Mouse (Mus musculus) liver, embryonic 16.5 days (tissue): Measurements from ENCODE around the gene Slc7a4. TPM values are rescaled to one million over a fixed set of nuclear protein-coding genes. Genes with fewer than 3 reads are reported as not detected.

Source experiments
- ATAC-seq: fragments of 200-750 bp; cut with Nextera tagmentation; 2 replicates; pipeline ENCODE4 v1.8.0; 2017; ENCODE audit warnings: low read depth, mild to moderate bottlenecking, moderate number of reproducible peaks, moderate library complexity
- H3K27ac ChIP-seq: fragments of 300-500 bp; sonication (generic); 2 replicates; pipeline ENCODE4 v1.5.1; 2014; ENCODE audit warnings: mild to moderate bottlenecking, low read length
- H3K27me3 ChIP-seq: fragments of 300-500 bp; sonication (generic); 2 replicates; pipeline ENCODE4 v1.6.1; 2014; ENCODE audit warnings: low read depth, low read length, mixed read lengths; ENCODE audit not compliant: control insufficient read depth, insufficient read depth
- H3K36me3 ChIP-seq: fragments of 300-500 bp; sonication (generic); 2 replicates; pipeline ENCODE4 v1.6.1; 2014; ENCODE audit warnings: mild to moderate bottlenecking; ENCODE audit not compliant: control insufficient read depth, insufficient read depth
- H3K4me1 ChIP-seq: fragments of 300-500 bp; sonication (generic); 2 replicates; pipeline ENCODE4 v1.6.1; 2014; ENCODE audit warnings: low read depth, low read length, mixed read lengths; ENCODE audit not compliant: control insufficient read depth
- H3K4me2 ChIP-seq: fragments of 300-500 bp; sonication (generic); 2 replicates; pipeline ENCODE4 v1.6.1; 2014; ENCODE audit warnings: low read depth, low read length, mixed read lengths
- H3K4me3 ChIP-seq: fragments of 300-500 bp; sonication (generic); 2 replicates; pipeline ENCODE4 v1.5.1; 2014; ENCODE audit warnings: low read depth, mild to moderate bottlenecking, low read length
- H3K9ac ChIP-seq: fragments of 300-500 bp; sonication (generic); 2 replicates; pipeline ENCODE4 v1.6.1; 2014; ENCODE audit warnings: low read depth, low read length
- H3K9me3 ChIP-seq: fragments of 300-500 bp; sonication (generic); replicated peaks from 2 replicates; pipeline ENCODE4 v1.6.1; 2016; ENCODE audit warnings: low read length; ENCODE audit not compliant: control insufficient read depth
- WGBS: fragments of 180-500 bp; shearing (Covaris S2); extraction: QIAGEN DNeasy Blood & Tissue Kit; methylation state at CpG from one replicate; pipeline ENCODE4 v1.1.7; 2014; ENCODE audit not compliant: insufficient replicate concordance; 5-methylcytosine and 5-hydroxymethylcytosine counted together
- polyA plus RNA-seq: library from polyadenylated mRNA; unstranded; fragments of >200 nt; fragmentation: Nextera tagmentation; extraction: Ambion mirVana; gene quantifications from 2 replicates; pipeline ENCODE4 v1.2.1, GENCODE M21; 2015

Gene Slc7a4
- polyA plus RNA-seq: 2.9 and 3.5 TPM in 2 replicates

GRCm38 (mm10) chr16:17583064-17583463 lies at the start of gene Slc7a4:
Gene Slc7a4 (minus strand): TSS chr16:17583214.
- Histone ChIP-seq H3K4me1 (no peaks in the 10 kb centered on the region), H3K9ac (no peak within 1 kb of the TSS), H3K27ac (no peak within 1 kb of the TSS), H3K9me3 (no peaks in the 10 kb centered on the region), H3K4me2 (no peak within 1 kb of the TSS), H3K4me3 (no peak within 1 kb of the TSS), H3K36me3 (no peaks in the 10 kb centered on the region), H3K27me3 (no peaks in the 10 kb centered on the region)
- no peak for ATAC-seq
- whole genome bisulfite sequencing: 33% methylated on average over 8 of the region's 8 CpGs

- WGBS: 95% methylated on average over 2 of the region's 2 CpGs
- ATAC-seq: no peak
- Histone ChIP-seq H3K4me2 (no peak overlapping the region), H3K36me3 (peaks cover 29% of the 10 kb centered on the region), H3K9ac (no peak overlapping the region), H3K27ac (no peak overlapping the region), H3K4me3 (no peak overlapping the region), H3K27me3 (no peaks in the 10 kb centered on the region), H3K4me1 (peaks cover 23% of the 10 kb centered on the region), H3K9me3 (no peaks in the 10 kb centered on the region)
Observed at GRCm38 (mm10) chr16:17632580-17632979, 49.6 kb upstream of the Slc7a4 start.

GRCm38 (mm10) chr16:17626269-17626555 lies 43.2 kb upstream of the Slc7a4 start:
- Histone ChIP-seq H3K27me3 (no peaks in the 10 kb centered on the region), H3K4me1 (no peaks in the 10 kb centered on the region; the same call in 1 of the 2 replicates), H3K9ac (no peak overlapping the region), H3K27ac (no peak overlapping the region), H3K9me3 (no peaks in the 10 kb centered on the region), H3K4me3 (no peak overlapping the region), H3K36me3 (peaks cover 43% of the 10 kb centered on the region), H3K4me2 (no peak overlapping the region)
- WGBS: 89% methylated on average over 5 of the region's 5 CpGs
- ATAC-seq: no peak

DNA sequence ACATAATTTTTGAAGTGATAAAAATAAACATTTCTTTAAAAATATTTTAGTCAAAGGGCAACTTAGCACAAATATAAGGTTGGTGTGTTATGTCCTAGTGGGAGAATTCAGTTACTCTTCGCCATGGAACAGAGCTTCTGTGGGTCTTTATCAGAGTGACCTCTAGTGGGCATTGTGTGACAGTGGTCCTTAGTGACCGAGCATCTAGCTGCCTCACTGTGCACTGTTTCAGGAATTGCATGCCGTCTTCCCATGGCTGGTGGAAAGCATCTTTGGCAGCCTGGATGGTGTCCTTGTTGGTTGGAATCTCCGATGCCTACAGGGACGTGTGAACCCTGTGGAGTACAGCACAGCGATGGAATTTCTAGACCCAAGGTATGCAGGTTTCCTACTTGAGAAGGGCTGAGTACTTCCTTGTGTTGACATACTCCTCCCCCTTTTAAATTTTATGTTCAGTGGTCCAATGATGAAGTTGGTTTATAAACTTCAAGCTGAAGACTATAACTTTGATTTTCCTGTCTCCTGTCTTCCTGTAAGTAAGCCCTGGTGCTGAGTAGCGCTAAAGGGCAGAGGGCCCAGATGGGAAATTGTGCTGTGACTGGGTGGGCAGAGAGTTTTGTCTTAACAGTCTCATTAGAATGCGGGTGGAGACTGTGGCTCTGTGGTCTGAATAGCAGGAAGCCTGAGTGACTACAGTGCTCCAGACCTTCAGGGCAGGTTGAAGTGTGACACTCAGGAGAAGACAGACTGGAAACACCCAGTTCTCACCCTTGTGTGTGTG lies 42.7 kb upstream of the Slc7a4 start:
- Histone ChIP-seq H3K27me3 (no peaks in the 10 kb centered on the region), H3K4me2 (no peak overlapping the region), H3K4me1 (peaks cover under 1% of the 10 kb centered on the region), H3K36me3 (peaks cover 40% of the 10 kb centered on the region), H3K4me3 (no peak overlapping the region), H3K9me3 (no peaks in the 10 kb centered on the region), H3K27ac (no peak overlapping the region), H3K9ac (no peak overlapping the region)
- WGBS: 69% methylated on average over 8 of the region's 8 CpGs
- ATAC-seq: no peak

DNA sequence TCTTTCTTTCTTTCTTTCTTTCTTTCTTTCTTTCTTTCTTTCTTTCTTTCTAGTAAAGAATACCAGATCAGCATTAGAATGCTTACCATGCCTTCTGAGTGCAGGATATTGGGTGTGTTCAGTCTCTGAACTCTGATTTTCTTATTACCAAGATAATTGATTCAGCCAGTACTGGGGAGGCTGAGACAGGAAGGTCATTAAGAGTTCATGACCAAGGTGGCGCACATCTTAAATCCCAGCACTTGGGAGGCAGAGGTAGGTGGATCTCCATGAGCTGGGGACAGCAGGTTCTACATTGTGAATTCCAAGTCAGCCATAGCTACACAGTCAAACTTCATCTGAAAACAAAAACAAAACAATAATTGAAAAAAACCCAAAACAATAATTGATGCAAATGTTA lies 38.9 kb upstream of the Slc7a4 start:
- H3K27ac ChIP-seq: no peak overlapping the region
- peaks cover 20% of the 10 kb centered on the region for H3K4me1 ChIP-seq
- H3K27me3 ChIP-seq: no peaks in the 10 kb centered on the region
- H3K4me2 ChIP-seq: no peak overlapping the region
- H3K9ac ChIP-seq: no peak overlapping the region
- no peaks in the 10 kb centered on the region for H3K9me3 ChIP-seq
- H3K36me3 ChIP-seq: peaks cover 20% of the 10 kb centered on the region
- 77% methylated on average over 1 of the region's 1 CpGs for WGBS
- ATAC-seq: no peak
- H3K4me3 ChIP-seq: no peak overlapping the region

- Histone ChIP-seq H3K4me1 (peaks cover 20% of the 10 kb centered on the region), H3K27me3 (no peaks in the 10 kb centered on the region), H3K9ac (peak within 1 kb of the TSS; percentile 87), H3K4me2 (peak within 1 kb of the TSS; percentile 79), H3K4me3 (peak within 1 kb of the TSS; percentile 91), H3K36me3 (peaks cover 6% of the 10 kb centered on the region), H3K27ac (peak within 1 kb of the TSS; percentile 51), H3K9me3 (no peaks in the 10 kb centered on the region)
- WGBS: 2% methylated on average over 60 of the region's 60 CpGs
- ATAC-seq: peak; percentile 87
Observed at GRCm38 (mm10) chr16:17619198-17620105, 36.4 kb upstream of the Slc7a4 start, which contains the start of gene Smpd4. Gene Smpd4 (plus strand): TSS chr16:17619354.

DNA sequence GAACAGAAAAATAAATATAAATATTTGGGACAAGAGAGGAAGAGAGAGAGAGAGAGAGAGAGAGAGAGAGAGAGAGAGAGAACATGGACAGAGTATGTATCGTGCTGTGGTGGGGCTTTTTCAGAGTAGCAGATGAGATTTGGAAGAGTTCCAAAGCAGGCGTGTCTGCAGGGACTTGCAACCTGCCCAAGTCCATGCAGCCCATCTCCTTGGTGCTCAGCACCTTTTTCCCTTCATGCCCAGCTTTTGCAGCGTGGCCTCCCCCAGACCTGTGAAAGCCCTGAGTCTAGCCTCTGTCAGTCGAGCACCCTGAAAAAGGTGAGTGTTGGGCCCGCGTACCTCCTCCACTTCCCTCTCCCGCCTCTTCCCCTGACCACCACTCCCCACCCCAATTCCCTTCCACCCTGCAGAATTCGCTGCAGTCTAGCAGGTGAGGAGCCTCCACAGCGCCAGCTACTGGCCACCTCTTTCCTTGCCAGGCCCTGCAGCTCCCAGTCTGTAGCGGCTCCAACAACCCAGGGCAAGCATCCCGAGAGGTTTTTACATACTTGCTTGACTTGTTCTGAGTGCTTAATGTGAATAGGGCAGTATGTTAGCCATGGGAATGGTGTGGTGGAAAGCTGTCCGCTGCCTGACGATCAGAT lies 35.0 kb upstream of the Slc7a4 start:
- H3K4me3 ChIP-seq: no peak overlapping the region
- peak; percentile 43; the same call in 1 of the 2 replicates for ATAC-seq
- no peaks in the 10 kb centered on the region for H3K27me3 ChIP-seq
- no peaks in the 10 kb centered on the region for H3K9me3 ChIP-seq
- H3K9ac ChIP-seq: no peak overlapping the region
- WGBS: 17% methylated on average over 13 of the region's 13 CpGs
- peaks cover 20% of the 10 kb centered on the region for H3K4me1 ChIP-seq
- no peak overlapping the region for H3K27ac ChIP-seq
- no peaks in the 10 kb centered on the region; the same call in 1 of the 2 replicates for H3K36me3 ChIP-seq
- H3K4me2 ChIP-seq: peak overlapping the region; percentile 31; the same call in 1 of the 2 replicates

GRCm38 (mm10) chr16:17616212-17616611 lies 33.2 kb upstream of the Slc7a4 start:
- no peak overlapping the region for H3K9ac ChIP-seq
- H3K27me3 ChIP-seq: no peaks in the 10 kb centered on the region
- WGBS: 47% methylated on average over 5 of the region's 5 CpGs
- H3K4me3 ChIP-seq: no peak overlapping the region
- peaks cover 20% of the 10 kb centered on the region for H3K4me1 ChIP-seq
- no peak overlapping the region for H3K27ac ChIP-seq
- no peaks in the 10 kb centered on the region for H3K9me3 ChIP-seq
- H3K4me2 ChIP-seq: no peak overlapping the region
- no peak for ATAC-seq
- no peaks in the 10 kb centered on the region for H3K36me3 ChIP-seq
